Mouse (Mus musculus): Measurements from ENCODE around the gene Notch2. TPM values are rescaled to one million over a fixed set of nuclear protein-coding genes. Genes with fewer than 3 reads are reported as not detected.
A peak's percentile ranks its signal among the peaks of the same experiment; 100 is the strongest.

Gene Notch2
- polyA plus RNA-seq, 1 experiment, result 22.9 TPM

- no peak overlapping the region for H3K4me3 ChIP-seq (replicated peaks; ENCODE audit: control insufficient read depth, low read depth, low read length)
- TF ChIP-seq POLR2A (IDR thresholded peaks at IDR 0.05; ENCODE audit: borderline replicate concordance, control insufficient read depth, low read depth, low read length) (no peak), CTCF (IDR thresholded peaks at IDR 0.05; ENCODE audit: control insufficient read depth, insufficient read depth, low read length) (no peak)
- H3K4me1 ChIP-seq (ENCODE audit: control insufficient read depth, insufficient read depth, low read length), result peaks cover 6% of the 10 kb centered on the region
- H3K27ac ChIP-seq (ENCODE audit: control insufficient read depth, insufficient read depth, low read depth, low read length, poor library complexity), result no peak overlapping the region
- 87% methylated on average over 5 of the region's 5 CpGs for WGBS
Observed at GRCm38 (mm10) chr3:98016901-98017591, 3.7 kb downstream of the Notch2 start.

GRCm38 (mm10) chr3:98018187-98018586, 4.9 kb downstream of the Notch2 start:
- WGBS, result 75% methylated on average over 4 of the region's 4 CpGs
- H3K4me1 ChIP-seq (ENCODE audit: control insufficient read depth, insufficient read depth, low read length), result peaks cover 6% of the 10 kb centered on the region
- TF ChIP-seq CTCF (IDR thresholded peaks at IDR 0.05; ENCODE audit: control insufficient read depth, insufficient read depth, low read length) (no peak), POLR2A (IDR thresholded peaks at IDR 0.05; ENCODE audit: borderline replicate concordance, control insufficient read depth, low read depth, low read length) (no peak)
- H3K27ac ChIP-seq (ENCODE audit: control insufficient read depth, insufficient read depth, low read depth, low read length, poor library complexity), result no peak overlapping the region
- no peak overlapping the region for H3K4me3 ChIP-seq (replicated peaks; ENCODE audit: control insufficient read depth, low read depth, low read length)

- 64% methylated on average over 9 of the region's 9 CpGs for WGBS
- Histone ChIP-seq H3K27ac (ENCODE audit: control insufficient read depth, insufficient read depth, low read depth, low read length, poor library complexity) (no peak overlapping the region), H3K4me1 (ENCODE audit: control insufficient read depth, insufficient read depth, low read length) (peaks cover 9% of the 10 kb centered on the region), H3K4me3 (replicated peaks; ENCODE audit: control insufficient read depth, low read depth, low read length) (no peak overlapping the region)
- TF ChIP-seq CTCF (IDR thresholded peaks at IDR 0.05; ENCODE audit: control insufficient read depth, insufficient read depth, low read length), result no peak
- no peak for TF ChIP-seq POLR2A (IDR thresholded peaks at IDR 0.05; ENCODE audit: borderline replicate concordance, control insufficient read depth, low read depth, low read length)
Observed at GRCm38 (mm10) chr3:98020431-98021229, 7.3 kb downstream of the Notch2 start.

GRCm38 (mm10) chr3:98024288-98024848, 11.0 kb downstream of the Notch2 start:
- Histone ChIP-seq H3K4me3 (replicated peaks; ENCODE audit: control insufficient read depth, low read depth, low read length) (peak overlapping the region; percentile 25), H3K4me1 (ENCODE audit: control insufficient read depth, insufficient read depth, low read length) (peaks cover 11% of the 10 kb centered on the region), H3K27ac (ENCODE audit: control insufficient read depth, insufficient read depth, low read depth, low read length, poor library complexity) (peak overlapping the region; percentile 64)
- 30% methylated on average over 13 of the region's 13 CpGs for WGBS
- TF ChIP-seq POLR2A (IDR thresholded peaks at IDR 0.05; ENCODE audit: borderline replicate concordance, control insufficient read depth, low read depth, low read length), result no peak; the same call in 1 of the 2 replicates
- peak; percentile 4; the same call in 1 of the 2 replicates for TF ChIP-seq CTCF (IDR thresholded peaks at IDR 0.05; ENCODE audit: control insufficient read depth, insufficient read depth, low read length)

GRCm38 (mm10) chr3:98025521-98025920, 12.2 kb downstream of the Notch2 start:
- Histone ChIP-seq H3K27ac (ENCODE audit: control insufficient read depth, insufficient read depth, low read depth, low read length, poor library complexity) (peak overlapping the region; percentile 81), H3K4me3 (replicated peaks; ENCODE audit: control insufficient read depth, low read depth, low read length) (peak overlapping the region; percentile 26), H3K4me1 (ENCODE audit: control insufficient read depth, insufficient read depth, low read length) (peaks cover 9% of the 10 kb centered on the region)
- WGBS, result 8% methylated on average over 14 of the region's 14 CpGs
- no peak for TF ChIP-seq CTCF (IDR thresholded peaks at IDR 0.05; ENCODE audit: control insufficient read depth, insufficient read depth, low read length)
- TF ChIP-seq POLR2A (IDR thresholded peaks at IDR 0.05; ENCODE audit: borderline replicate concordance, control insufficient read depth, low read depth, low read length), result no peak

- TF ChIP-seq CTCF (IDR thresholded peaks at IDR 0.05; ENCODE audit: control insufficient read depth, insufficient read depth, low read length) (no peak), POLR2A (IDR thresholded peaks at IDR 0.05; ENCODE audit: borderline replicate concordance, control insufficient read depth, low read depth, low read length) (no peak)
- Histone ChIP-seq H3K4me1 (ENCODE audit: control insufficient read depth, insufficient read depth, low read length) (peaks cover 11% of the 10 kb centered on the region), H3K27ac (ENCODE audit: control insufficient read depth, insufficient read depth, low read depth, low read length, poor library complexity) (peak overlapping the region; percentile 81), H3K4me3 (replicated peaks; ENCODE audit: control insufficient read depth, low read depth, low read length) (no peak overlapping the region)
- 53% methylated on average over 10 of the region's 10 CpGs for WGBS
Observed at GRCm38 (mm10) chr3:98025921-98026880, 12.9 kb downstream of the Notch2 start.

- no peak for TF ChIP-seq POLR2A (IDR thresholded peaks at IDR 0.05; ENCODE audit: borderline replicate concordance, control insufficient read depth, low read depth, low read length)
- no peak for TF ChIP-seq CTCF (IDR thresholded peaks at IDR 0.05; ENCODE audit: control insufficient read depth, insufficient read depth, low read length)
- H3K27ac ChIP-seq (ENCODE audit: control insufficient read depth, insufficient read depth, low read depth, low read length, poor library complexity), result no peak overlapping the region
- H3K4me1 ChIP-seq (ENCODE audit: control insufficient read depth, insufficient read depth, low read length), result peaks cover 13% of the 10 kb centered on the region
- no peak overlapping the region for H3K4me3 ChIP-seq (replicated peaks; ENCODE audit: control insufficient read depth, low read depth, low read length)
- 16% methylated on average over 3 of the region's 3 CpGs for WGBS
Observed at GRCm38 (mm10) chr3:98027371-98027774, 14.0 kb downstream of the Notch2 start.

Measured in bone marrow, adult 2 months (tissue).